Mouse (Mus musculus) stomach, embryonic 15.5 days (tissue): ENCODE data around the gene Alox5. TPM values are rescaled to one million over a fixed set of nuclear protein-coding genes. Genes with fewer than 3 reads are reported as not detected.
"Not testable (repeated sequence)": the region's sequence is repeated elsewhere in the genome, so short reads cannot be mapped to it uniquely, and the experiment has no call there.

Source experiments
- ATAC-seq: fragments of 200-750 bp; cut with Nextera tagmentation; 2 replicates; pipeline ENCODE4 v1.8.0; 2017; ENCODE audit warnings: low read depth, moderate number of reproducible peaks, moderate TSS enrichment; ENCODE audit not compliant: insufficient read depth, low FRiP score
- H3K27ac ChIP-seq: fragments of 300-500 bp; sonication (generic); 2 replicates; pipeline ENCODE4 v1.5.1; 2015; ENCODE audit warnings: mild to moderate bottlenecking, inconsistent platforms
- H3K27me3 ChIP-seq: fragments of 300-500 bp; sonication (generic); replicated peaks from 2 replicates; pipeline ENCODE4 v1.6.1; 2015; ENCODE audit warnings: inconsistent platforms
- H3K36me3 ChIP-seq: fragments of 300-500 bp; sonication (generic); 2 replicates; pipeline ENCODE4 v1.6.1; 2015; ENCODE audit warnings: inconsistent platforms
- H3K4me1 ChIP-seq: fragments of 300-500 bp; sonication (generic); 2 replicates; pipeline ENCODE4 v1.6.1; 2015; ENCODE audit warnings: inconsistent platforms
- H3K4me2 ChIP-seq: fragments of 300-500 bp; sonication (generic); 2 replicates; pipeline ENCODE4 v1.6.1; 2015; ENCODE audit warnings: mild to moderate bottlenecking, inconsistent platforms
- H3K4me3 ChIP-seq: fragments of 300-500 bp; sonication (generic); replicated peaks from 2 replicates; pipeline ENCODE4 v1.5.1; 2015; ENCODE audit warnings: inconsistent platforms
- H3K9ac ChIP-seq: fragments of 300-500 bp; sonication (generic); 2 replicates; pipeline ENCODE4 v1.6.1; 2015; ENCODE audit warnings: inconsistent platforms
- H3K9me3 ChIP-seq: fragments of 300-500 bp; sonication (generic); 2 replicates; pipeline ENCODE4 v1.6.1; 2016; ENCODE audit warnings: inconsistent platforms
- WGBS: fragments of 180-500 bp; shearing (Covaris S2); methylation state at CpG from one replicate; pipeline ENCODE4 v1.1.7; 2015; 5-methylcytosine and 5-hydroxymethylcytosine counted together
- polyA plus RNA-seq: library from polyadenylated mRNA; unstranded; fragments of >200 nt; fragmentation: Nextera tagmentation; extraction: Ambion mirVana; gene quantifications from 2 replicates; pipeline ENCODE4 v1.2.1, GENCODE M21; 2015

The Alox5 gene
- polyA plus RNA-seq: 5.0 and 6.4 TPM in 2 replicates

DNA sequence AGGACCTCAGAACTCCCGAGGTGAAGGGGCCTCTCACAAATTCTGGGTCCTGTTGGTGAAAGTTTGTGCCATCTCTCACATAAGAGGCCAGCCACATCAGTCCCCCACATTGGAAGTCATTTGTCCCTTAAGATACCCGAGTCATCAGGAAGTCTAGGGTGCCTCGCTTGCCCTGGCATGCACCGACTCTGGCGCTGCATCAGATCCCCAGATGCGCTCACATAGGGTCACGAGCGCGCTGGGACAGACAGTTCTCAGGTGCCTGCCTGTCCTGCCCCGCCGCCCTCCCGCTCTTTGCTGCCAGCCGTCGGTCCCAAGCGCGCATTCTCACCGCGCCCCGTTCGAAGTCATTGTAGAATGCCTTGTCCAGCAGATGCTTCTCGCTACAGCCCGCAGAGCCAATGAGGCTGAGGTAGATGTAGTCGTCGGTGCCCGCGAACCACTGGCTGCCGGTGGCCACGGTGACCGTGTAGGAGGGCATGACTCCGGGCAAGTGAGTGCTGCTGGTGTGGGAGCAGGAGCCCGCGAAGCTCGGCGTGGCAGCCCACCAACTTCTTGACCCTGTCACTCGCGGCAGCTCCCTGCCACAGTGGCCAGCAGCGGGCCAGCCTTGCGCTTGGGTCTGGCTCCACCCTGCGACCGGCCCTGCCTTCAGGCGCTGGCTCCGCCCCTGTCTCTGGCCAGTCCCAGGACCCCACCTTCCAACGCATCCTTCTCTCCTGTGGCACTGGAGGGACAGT, at the start of gene Alox5:
Gene Alox5, minus strand, starts transcription at position 635 of the 740 bp plus-strand sequence.
- Histone ChIP-seq H3K36me3 (no peaks in the 10 kb centered on the region), H3K27me3 (peaks cover 27% of the 10 kb centered on the region), H3K4me2 (peak within 1 kb of the TSS; percentile 62), H3K4me3 (peak within 1 kb of the TSS; percentile 35), H3K4me1 (peaks cover 5% of the 10 kb centered on the region; the same call in 1 of the 2 replicates), H3K27ac (no peak within 1 kb of the TSS), H3K9me3 (no peaks in the 10 kb centered on the region), H3K9ac (no peak within 1 kb of the TSS)
- ATAC-seq: peak; percentile 35; the same call in 1 of the 2 replicates
- WGBS: 2% methylated on average over 43 of the region's 43 CpGs

DNA sequence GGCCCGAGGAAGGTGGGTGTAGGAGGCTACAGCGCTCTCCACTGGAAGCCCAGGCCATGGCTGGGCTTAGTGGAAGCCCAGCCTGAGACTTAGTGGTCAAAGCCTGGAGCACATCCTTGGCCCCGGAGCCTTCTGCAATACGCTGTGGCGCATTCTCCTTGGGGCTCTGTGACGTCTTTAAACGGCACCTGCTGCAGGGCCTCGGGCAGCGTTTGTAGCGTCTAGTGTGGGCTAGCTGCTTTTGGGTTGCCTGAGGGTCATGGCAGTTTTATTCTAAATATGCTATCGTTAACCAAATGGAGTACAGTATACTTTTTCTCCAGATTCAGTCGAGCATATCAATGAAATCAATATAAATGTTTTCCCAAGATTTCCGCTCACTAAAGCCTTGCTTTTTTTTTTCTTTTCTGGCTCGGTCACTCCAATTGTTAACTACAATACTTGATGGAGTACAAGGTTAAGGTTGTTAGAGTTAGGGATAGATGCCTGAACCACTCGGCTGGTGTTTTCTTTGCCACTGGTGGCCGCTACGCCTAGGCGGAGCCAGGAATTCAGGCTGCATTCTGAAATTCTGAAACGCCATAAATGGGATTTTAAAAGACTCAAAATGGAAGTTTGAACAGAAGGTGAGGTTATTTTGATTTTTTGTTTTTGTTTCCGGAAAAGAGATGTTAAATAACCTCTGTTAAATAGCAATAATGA, 45.5 kb upstream of the Alox5 start, which contains the start of gene Olfr212:
Gene Olfr212, plus strand, starts transcription at position 215 of the 702 bp plus-strand sequence.
- not testable (repeated sequence) for H3K27ac ChIP-seq

DNA sequence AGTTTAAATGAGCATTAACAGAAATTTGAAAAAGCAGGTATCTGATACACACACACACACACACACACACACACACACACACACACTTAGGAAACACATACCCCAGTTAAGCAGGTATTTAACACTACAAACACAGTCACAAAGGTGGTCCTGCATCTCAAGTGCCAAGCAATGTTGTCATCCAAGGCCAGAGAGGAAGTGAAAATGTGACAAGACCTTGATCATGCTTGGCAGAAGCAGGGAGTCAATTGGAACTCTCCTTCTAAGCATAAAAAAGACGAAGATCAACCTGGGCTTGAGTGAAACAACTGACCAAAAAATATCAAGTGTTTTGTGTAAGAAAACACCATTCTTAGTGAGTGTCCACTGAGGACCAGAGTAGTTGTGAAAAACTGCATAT, 35.0 kb upstream of the Alox5 start:
- no peak overlapping the region for H3K4me3 ChIP-seq
- H3K4me1 ChIP-seq: no peaks in the 10 kb centered on the region
- H3K27ac ChIP-seq: no peak overlapping the region
- no peaks in the 10 kb centered on the region for H3K9me3 ChIP-seq
- no peak overlapping the region for H3K4me2 ChIP-seq
- no peaks in the 10 kb centered on the region for H3K36me3 ChIP-seq
- no peak overlapping the region for H3K9ac ChIP-seq
- WGBS: 66% methylated on average over 1 of the region's 1 CpGs
- no peaks in the 10 kb centered on the region for H3K27me3 ChIP-seq
- no peak for ATAC-seq

More for the DNA sequence above, 45.5 kb upstream of the Alox5 start, which contains the start of gene Olfr212:
- H3K4me1 ChIP-seq, ATAC-seq, H3K9me3 ChIP-seq, H3K4me3 ChIP-seq, H3K9ac ChIP-seq, H3K4me2 ChIP-seq, H3K36me3 ChIP-seq, H3K27me3 ChIP-seq: not testable (repeated sequence)
- 88% methylated on average over 20 of the region's 20 CpGs for WGBS

DNA sequence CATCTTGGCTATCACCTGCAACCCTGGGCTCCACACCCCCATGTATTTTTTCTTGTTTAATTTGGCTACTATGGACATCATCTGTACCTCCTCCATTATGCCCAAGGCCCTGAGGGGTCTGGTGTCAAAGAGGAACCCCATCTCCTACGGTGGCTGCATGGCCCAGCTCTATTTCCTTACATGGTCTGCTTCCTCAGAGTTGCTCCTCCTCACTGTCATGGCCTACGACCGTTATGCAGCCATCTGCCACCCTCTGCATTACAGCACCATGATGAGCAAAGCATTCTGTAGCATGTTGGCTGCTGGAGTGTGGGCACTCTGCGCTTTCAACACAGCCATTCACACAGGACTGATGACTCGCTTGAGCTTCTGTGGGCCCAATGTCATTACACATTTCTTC, 32.8 kb upstream of the Alox5 start:
- H3K4me1 ChIP-seq: no peaks in the 10 kb centered on the region
- no peaks in the 10 kb centered on the region for H3K9me3 ChIP-seq
- no peak overlapping the region for H3K27ac ChIP-seq
- WGBS: 77% methylated on average over 5 of the region's 5 CpGs
- no peaks in the 10 kb centered on the region for H3K27me3 ChIP-seq
- H3K9ac ChIP-seq: no peak overlapping the region
- no peaks in the 10 kb centered on the region for H3K36me3 ChIP-seq
- H3K4me2 ChIP-seq: no peak overlapping the region
- ATAC-seq: no peak
- H3K4me3 ChIP-seq: no peak overlapping the region

DNA sequence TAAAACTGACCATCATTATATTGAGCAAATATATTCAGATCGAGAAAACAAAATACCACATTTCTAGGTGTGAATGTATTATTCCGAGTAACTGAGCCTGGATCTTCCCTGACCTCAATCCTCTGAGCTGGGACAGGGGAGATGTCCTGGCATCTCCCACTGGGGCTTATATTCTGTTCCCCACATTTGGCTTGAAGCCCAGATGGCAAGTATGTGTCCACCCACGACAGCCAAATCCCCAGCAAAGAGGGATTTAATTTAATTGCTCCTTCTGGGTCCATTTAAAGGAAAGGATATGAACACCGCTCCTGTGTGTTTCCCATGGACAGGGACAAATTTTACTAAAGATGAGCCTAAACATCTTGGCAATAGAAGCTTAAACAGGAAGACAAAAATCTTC, 27.8 kb upstream of the Alox5 start, which contains the start of gene Olfr211:
Gene Olfr211, plus strand, starts transcription at position 301 of the 400 bp plus-strand sequence.
- Histone ChIP-seq H3K27ac (no peak within 1 kb of the TSS), H3K4me2 (no peak within 1 kb of the TSS), H3K9me3 (no peaks in the 10 kb centered on the region), H3K4me1 (no peaks in the 10 kb centered on the region), H3K4me3 (no peak within 1 kb of the TSS), H3K36me3 (no peaks in the 10 kb centered on the region), H3K27me3 (no peaks in the 10 kb centered on the region), H3K9ac (no peak within 1 kb of the TSS)
- no peak for ATAC-seq
- WGBS: 67% methylated on average over 4 of the region's 4 CpGs

DNA sequence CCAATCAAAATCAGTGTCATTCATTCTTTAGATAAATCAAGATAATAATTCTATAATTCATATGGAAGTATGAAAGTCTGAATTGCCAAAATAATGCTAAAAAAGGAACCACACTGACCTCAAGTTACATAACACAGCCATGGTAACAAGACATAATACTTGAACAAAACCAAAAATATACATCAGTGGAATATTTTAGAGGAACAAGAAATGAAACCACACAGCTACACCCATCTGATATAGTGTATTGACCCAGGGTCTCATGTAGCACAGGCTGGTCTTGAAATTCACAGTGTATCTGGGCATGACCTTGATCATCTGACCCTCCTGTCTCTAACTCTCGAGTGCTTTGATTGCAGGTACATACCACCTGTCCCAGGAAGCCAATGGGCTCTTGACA, 25.9 kb upstream of the Alox5 start:
- no peak overlapping the region for H3K27ac ChIP-seq
- no peak overlapping the region for H3K9ac ChIP-seq
- no peak overlapping the region for H3K4me3 ChIP-seq
- no peaks in the 10 kb centered on the region for H3K4me1 ChIP-seq
- ATAC-seq: no peak
- no peaks in the 10 kb centered on the region for H3K36me3 ChIP-seq
- no peaks in the 10 kb centered on the region for H3K9me3 ChIP-seq
- 65% methylated on average over 1 of the region's 1 CpGs for WGBS
- no peaks in the 10 kb centered on the region for H3K27me3 ChIP-seq
- H3K4me2 ChIP-seq: no peak overlapping the region

DNA sequence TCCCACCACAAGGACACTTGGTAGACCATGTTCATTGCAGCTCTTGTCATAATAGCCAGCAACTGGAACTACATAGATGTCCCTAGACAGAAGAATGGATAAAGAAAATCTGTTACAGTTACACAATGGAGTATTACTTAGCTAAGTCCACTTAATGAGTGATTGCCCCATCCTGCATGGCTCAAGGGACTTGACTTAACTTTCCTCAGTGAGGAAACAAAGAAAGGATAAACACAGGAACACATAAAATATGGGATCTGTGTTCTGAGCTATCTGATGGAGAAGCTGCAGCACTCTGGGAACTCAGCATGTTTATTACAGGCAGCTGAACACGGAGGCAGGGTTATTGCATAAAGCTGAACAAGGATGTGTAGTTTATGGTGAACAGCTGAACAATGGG, 24.1 kb upstream of the Alox5 start:
- Histone ChIP-seq H3K36me3 (no peaks in the 10 kb centered on the region), H3K4me2 (no peak overlapping the region), H3K27me3 (no peaks in the 10 kb centered on the region), H3K27ac (no peak overlapping the region), H3K9me3 (no peaks in the 10 kb centered on the region), H3K4me3 (no peak overlapping the region), H3K4me1 (no peaks in the 10 kb centered on the region), H3K9ac (no peak overlapping the region)
- 65% methylated on average over 1 of the region's 1 CpGs for WGBS
- ATAC-seq: no peak

DNA sequence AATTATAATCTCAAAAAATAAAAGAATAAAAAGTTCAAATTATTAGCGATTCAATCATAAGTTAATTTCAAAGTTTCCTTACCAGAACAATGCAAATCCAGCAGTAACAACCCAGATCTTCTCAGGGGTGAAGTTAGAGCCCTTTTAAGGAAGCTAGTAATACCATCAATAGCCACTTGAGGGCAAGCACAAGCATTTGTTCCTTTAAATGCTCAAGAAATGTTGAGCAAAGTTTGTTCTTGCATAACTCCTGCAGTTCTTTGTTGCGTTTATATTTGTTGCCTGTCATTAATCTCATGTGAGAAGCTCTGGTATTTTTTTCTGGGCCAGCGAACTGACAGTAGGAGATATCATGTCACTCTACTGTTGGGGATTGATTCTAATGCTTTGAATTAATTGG, 7.1 kb upstream of the Alox5 start:
- Histone ChIP-seq H3K9me3 (no peaks in the 10 kb centered on the region), H3K9ac (no peak overlapping the region), H3K27ac (no peak overlapping the region), H3K27me3 (no peaks in the 10 kb centered on the region), H3K4me2 (no peak overlapping the region), H3K36me3 (no peaks in the 10 kb centered on the region), H3K4me3 (no peak overlapping the region), H3K4me1 (no peaks in the 10 kb centered on the region)
- 25% methylated on average over 3 of the region's 3 CpGs for WGBS
- no peak for ATAC-seq

DNA sequence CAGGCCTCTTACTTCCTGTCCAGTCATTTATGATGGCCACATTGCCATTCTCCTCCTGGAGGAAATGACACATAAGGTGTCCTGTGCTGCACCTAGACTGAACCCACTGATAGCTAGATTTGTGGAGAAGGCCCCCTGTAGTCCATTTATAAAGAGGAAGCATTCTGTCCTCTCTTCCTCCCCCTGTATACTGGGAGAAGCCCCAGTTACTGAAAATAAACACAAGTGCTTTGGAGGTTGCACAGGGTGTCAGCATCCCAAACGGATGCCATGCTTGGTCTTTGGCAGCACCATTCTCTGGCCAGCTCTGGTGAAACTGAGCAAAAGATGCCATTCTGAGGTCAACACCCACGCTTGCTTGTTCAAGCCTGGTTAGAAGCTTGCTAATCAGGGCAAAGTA, 1.7 kb downstream of the Alox5 start:
- Histone ChIP-seq H3K27me3 (peaks cover 27% of the 10 kb centered on the region), H3K36me3 (no peaks in the 10 kb centered on the region), H3K4me1 (peaks cover 5% of the 10 kb centered on the region; the same call in 1 of the 2 replicates), H3K9me3 (no peaks in the 10 kb centered on the region), H3K27ac (no peak overlapping the region), H3K4me3 (no peak overlapping the region), H3K4me2 (no peak overlapping the region), H3K9ac (no peak overlapping the region)
- ATAC-seq: no peak
- 59% methylated on average over 2 of the region's 2 CpGs for WGBS

DNA sequence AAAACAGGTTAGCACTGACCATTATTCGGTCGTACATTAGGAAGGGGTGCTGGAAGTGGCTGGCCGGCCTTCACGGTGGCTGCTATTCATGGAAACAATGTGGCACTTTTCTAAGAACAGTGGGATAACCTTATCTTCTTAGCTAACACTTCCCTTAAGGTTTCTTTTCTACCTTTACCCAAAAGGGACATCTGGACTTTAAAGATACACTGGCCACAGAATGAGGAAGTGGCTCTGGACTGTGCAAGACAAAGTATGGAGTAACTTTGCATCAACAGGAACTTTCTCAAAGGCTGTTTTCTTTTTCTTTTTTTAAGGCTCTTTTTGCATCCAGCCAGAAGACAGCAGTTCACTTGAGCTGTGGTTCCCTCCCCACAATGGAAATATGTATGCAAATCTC, 2.2 kb downstream of the Alox5 start:
- Histone ChIP-seq H3K36me3 (no peaks in the 10 kb centered on the region), H3K4me2 (no peak overlapping the region), H3K4me3 (no peak overlapping the region), H3K4me1 (peaks cover 5% of the 10 kb centered on the region; the same call in 1 of the 2 replicates), H3K9me3 (no peaks in the 10 kb centered on the region), H3K27me3 (peaks cover 27% of the 10 kb centered on the region), H3K27ac (no peak overlapping the region), H3K9ac (no peak overlapping the region)
- no peak for ATAC-seq
- WGBS: 77% methylated on average over 4 of the region's 4 CpGs

DNA sequence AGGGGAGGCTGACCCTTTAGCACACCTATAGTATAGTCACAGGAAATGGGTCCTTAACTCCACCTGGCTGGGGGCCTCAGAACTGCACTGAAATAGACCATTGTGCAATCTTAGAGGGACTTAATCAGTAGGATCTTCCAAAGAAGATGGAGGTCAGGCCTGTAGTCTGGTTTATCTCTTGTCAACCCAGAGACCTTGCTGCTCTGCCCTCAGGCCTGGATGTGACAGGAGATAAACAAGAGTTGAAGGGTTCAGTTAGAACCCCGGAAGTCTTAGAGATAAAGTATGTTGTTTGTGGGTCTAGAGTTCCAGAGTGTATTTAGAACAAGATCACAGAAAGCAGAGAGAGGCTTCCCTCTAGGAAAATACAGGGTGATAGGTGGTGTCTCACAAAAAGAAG, 4.5 kb downstream of the Alox5 start:
- Histone ChIP-seq H3K27ac (no peak overlapping the region), H3K4me3 (no peak overlapping the region), H3K36me3 (no peaks in the 10 kb centered on the region), H3K27me3 (peaks cover 17% of the 10 kb centered on the region), H3K9ac (no peak overlapping the region), H3K4me1 (peaks cover 5% of the 10 kb centered on the region; the same call in 1 of the 2 replicates), H3K9me3 (no peaks in the 10 kb centered on the region), H3K4me2 (no peak overlapping the region)
- ATAC-seq: no peak
- 24% methylated on average over 1 of the region's 1 CpGs for WGBS

DNA sequence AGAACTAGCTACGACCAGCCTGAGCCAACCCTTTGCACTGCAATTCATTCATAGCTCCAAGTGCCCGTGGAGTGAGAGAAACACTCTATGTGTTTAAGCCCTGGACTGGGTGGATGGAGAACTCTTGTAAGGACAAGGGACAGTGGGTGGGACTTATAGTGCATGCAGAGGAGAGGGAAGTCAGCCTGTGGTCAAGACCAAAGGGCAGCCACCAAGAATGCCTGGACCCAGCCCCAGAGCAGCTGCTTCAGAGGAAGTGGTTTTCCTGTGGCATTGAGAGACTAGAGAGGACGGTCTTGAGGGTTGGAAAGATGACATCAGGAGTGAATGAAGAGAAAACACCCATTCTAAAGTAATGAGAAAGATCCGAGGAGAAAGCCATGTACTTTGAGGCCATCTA, 5.2 kb downstream of the Alox5 start:
- H3K4me2 ChIP-seq: no peak overlapping the region
- H3K4me1 ChIP-seq: peaks cover 3% of the 10 kb centered on the region; the same call in 1 of the 2 replicates
- H3K27me3 ChIP-seq: peaks cover 10% of the 10 kb centered on the region
- no peak for ATAC-seq
- H3K36me3 ChIP-seq: no peaks in the 10 kb centered on the region
- H3K9me3 ChIP-seq: no peaks in the 10 kb centered on the region
- H3K9ac ChIP-seq: no peak overlapping the region
- no peak overlapping the region for H3K4me3 ChIP-seq
- no peak overlapping the region for H3K27ac ChIP-seq
- WGBS: 60% methylated on average over 4 of the region's 4 CpGs
